Mouse (Mus musculus): ENCODE data around the gene Hspa4. TPM values are rescaled to one million over a fixed set of nuclear protein-coding genes. Genes with fewer than 3 reads are reported as not detected.
A peak's percentile ranks its signal among the peaks of the same experiment; 100 is the strongest.
"Not testable (repeated sequence)": the region's sequence is repeated elsewhere in the genome, so short reads cannot be mapped to it uniquely, and the experiment has no call there.

The Hspa4 gene
- total RNA-seq, 2 experiments from 2014 or later: 150 to 168 TPM

DNA sequence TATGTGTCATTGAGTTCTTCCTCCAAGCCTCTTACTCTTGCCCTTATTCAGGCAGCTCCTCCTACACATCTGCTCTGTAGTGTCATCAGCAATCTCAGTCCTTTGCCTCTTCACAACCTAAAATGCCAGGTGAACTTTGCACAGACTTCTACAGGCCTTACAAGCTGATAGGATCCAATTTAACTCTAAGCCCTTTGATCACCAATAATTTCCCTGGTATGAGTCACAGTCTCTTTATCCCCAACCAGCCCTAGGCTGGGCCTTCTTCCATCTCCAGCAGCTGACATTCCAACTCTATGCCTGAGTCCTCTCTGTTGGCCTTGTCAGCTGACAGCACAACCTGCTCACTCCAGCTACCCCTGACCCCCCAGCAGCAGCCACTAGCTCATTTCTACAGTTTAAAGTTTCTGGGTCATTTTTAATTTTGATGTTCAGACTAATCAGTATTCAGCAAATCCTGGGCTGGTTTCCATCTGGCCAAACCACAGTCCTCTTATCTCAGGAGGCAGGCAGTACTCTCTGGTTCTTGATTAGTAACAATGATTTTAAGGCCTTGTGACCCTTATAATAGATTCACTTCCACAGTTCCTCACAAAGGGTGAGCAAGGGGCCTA is 8.1 kb upstream of the Hspa4 start:
- DNase-seq (ENCODE audit: low spot score in 2 of 2): peak in 1 of 2 experiments; percentile 7

DNA sequence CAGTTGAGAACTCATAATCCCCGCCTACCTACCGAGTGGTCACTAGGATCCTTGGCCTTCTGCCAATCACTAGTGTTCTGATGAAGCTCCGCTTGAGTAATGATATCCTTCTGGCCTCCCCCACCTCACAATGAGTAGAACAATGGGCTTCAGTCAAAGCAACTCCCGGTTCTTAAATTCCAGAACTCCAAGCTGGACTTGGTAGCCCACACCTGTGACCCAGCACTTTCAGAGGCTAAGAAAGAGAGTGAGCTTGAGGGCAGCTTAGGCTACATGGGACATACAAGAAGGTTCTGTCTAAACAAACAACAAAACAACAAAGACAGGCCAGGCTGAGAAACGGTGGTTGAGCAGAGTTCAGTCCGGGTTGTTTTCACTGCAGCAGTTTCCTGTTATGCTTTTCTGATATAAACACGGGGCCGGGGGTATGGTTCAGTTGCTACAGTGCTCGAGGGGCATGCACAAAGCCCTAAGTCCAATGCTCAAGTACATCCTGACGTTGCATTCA is 7.4 kb upstream of the Hspa4 start:
- no peak for DNase-seq (ENCODE audit: low spot score in 2 of 2)

DNA sequence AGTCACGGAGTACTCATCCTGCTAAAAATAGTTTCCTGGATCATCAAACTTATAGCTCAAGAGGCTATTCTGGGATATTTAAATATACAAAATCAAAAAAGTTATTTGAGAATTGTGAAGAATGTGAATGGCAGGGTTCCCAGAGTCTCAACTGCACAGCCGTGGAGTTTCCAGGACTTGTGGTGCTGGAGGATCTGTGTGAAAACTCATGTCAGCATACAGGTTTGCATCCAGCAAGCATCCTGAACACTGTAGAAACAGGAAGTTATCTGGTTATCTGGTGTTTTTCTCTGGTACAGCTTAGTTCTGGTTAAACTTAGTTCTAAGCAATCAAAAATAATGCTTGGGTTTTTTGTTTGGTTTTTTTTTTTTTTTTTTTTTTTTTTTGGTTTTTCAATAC is 6.7 kb upstream of the Hspa4 start:
- DNase-seq (ENCODE audit: low spot score in 2 of 2): no peak

DNA sequence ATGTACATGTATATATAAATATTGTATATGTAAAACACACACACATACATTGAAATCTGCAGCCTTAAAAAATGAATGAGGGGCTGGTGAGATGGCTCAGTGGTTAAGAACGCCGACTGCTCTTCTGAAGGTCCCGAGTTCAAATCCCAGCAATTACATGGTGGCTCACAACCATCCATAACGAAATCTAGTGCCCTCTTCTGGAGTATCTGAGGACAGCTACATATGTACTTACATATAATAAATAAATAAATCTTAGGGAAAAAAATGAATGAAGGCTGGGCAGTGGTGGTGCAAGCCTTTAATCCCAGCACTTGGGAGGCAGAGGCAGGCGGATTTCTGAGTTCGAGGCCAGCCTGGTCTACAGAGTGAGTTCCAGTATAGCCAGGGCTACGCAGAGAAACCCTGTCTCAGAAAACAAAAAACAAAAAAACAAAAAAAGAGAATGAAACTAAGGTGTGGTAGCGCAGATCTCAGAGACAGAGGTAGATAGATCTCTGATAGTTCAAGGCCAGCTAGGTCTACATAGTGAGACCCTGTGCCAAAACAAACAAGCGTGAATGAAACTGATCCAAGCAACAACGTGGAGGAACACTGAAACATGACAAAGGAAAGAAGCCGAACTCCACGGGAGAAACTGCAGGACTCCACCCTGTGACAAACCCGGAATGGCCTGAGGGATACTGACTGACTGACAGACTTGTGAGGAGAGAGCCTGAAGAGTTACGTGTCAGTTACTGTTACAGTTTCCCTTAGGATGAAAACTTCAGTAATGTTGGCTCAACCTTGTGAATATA is 4.0 kb upstream of the Hspa4 start:
- DNase-seq (ENCODE audit: low spot score in 2 of 2): no peak

DNA sequence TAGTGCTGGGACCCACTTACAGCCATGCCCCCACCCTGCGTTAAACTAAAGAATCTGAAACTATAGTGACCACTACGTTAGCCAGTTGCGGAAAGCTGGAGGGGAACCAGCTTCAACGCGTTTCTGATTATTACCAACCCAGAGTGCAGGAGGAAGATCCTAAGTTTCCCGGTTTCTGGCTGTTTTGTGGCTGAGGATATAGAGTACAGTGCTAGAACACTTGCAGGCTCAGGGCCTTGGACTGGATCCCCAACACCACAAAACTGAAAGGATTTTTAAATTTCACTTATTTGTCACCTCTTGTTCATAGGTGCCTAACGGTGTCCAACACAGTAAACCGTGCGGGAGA is 884 bp upstream of the Hspa4 start:
- no peak for DNase-seq (ENCODE audit: low spot score in 2 of 2)

DNA sequence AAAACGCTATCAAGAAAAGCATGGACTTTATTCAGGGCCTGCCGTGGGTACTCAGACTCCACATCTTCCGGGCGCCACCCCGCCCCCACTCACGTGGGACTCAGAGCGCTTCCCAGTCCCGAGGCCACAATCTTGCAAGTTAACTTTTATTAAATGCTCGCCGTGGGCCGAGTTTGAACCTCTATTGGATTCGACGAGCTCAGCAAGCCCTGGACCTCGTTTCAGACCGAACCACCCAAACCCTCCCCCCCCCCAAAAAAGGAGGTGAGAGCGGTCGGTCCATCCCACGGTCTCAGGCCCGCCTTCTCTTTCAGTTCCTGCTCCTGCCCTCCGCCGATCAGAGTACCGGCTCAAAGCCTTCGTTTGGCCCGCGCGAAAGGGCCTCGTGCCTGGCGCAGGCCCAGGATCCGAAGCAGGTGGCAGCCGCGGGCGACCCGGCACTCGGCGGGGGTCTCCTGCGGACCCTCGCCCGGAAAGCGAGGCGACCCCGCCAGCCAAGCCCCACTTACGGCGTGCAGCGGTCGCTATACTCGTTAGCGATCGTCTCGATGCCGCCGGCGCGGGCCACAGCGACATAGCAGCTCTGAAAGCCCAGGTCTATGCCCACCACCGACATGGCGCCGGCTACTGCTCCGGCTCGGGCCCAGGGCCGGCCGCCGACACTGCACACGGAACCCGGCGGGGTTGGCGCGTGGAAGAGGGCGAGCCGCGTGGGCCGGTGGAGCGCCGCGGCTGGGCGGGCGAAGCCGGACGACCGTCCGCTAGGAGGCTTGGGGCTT is 517 bp downstream of the Hspa4 start:
- peak; percentile 29 to 43 for DNase-seq (ENCODE audit: low spot score in 2 of 2)

DNA sequence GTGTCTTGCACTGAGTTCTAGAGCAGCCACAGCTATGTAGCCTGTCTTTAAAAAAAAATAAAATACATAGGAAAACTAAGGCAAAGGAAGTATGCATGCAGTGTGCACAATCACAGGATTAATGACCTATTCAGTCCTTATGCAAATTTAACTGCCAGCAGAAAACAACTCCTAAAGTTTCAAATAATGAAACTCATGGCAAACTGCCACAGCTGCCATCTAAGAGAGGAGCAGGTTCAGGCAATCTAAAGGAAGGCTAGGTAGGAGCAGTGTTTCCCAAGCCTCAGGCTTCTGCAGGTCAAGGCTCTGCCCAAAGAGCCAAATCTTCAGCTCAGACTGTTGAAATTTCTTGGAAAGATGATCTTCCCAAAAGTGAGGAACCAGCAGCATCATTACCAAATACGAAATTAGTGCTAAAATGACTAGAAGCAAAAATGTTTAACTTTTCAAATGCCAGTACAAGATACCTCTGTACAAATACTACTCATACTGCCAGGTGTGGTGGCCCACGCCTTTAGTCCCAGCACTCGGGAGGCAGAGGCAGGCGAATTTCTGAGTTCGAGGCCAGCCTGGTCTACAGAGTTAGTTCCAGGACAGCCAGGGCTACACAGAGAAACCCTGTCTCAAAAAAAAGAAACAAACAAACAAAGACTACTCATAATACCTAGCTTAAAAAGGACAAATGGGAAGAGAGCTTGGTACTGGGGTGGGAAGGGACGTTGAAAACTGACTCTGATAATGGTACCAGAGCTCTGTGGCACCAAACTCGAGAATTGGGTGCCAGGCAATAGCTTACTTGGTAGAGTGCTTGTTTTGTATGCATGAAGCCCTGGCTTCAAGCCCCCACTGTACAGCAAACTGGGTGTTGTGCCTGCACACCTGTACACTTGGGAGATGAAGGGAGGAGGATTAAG is 2.1 kb downstream of the Hspa4 start:
- no peak for DNase-seq (ENCODE audit: low spot score in 2 of 2)

DNA sequence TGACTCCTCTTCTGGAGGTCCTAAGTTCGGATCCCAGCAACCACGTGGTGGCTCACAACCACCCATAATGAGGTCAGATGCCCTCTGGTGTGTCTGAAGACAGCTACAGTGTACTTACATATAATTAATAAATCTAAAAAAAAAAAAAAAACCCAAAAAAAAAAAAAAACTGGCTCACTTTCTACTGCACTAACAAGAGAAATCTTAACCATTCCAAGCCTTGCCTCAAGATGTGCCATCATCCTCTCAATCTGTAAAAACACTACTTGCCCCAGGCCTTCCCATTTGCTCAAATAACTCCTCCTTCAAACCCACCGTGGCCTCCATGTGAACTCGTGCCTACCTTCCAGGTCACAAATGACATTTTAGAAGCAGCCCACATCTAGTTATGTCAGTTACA is 3.4 kb downstream of the Hspa4 start:
- no peak for DNase-seq (ENCODE audit: low spot score in 2 of 2)

DNA sequence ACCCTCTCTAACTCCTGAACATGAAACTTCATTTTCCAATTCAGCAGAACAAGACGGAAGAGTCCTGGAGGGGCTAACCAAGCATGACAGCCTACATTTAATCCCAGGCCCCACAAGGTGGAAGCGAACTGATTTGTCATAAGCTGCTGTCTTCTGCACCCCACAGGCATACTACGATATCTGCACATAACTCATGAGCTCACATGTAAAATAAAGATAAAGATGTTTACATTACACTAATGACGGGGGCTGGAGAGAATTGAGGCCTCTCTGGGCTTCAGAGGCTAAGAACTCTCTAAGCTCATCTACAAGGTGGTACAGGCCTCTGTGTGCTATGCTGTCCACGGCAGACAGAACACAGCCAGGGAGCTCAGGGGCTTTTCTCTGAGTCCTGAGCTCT is 5.8 kb downstream of the Hspa4 start:
- no peak for DNase-seq (ENCODE audit: low spot score in 2 of 2)

DNA sequence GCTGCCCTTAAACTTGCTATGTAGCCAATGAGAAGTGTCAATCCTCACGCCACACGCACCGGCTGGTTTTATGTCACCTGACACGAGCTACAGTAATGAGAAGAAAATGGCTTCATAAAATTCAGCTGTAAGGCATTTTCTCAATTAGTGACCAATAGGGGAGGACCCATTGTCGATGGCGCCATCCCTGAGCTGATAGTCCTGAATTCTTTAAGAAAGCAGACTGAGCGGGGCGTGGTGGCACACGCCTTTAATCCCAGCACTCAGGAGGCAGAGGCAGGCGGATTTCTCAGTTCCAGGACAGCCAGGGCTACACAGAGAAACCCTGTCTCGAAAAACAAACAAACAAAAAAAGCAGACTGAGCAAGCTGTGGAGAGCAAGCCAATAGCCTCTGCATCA is 9.4 kb downstream of the Hspa4 start:
- DNase-seq (ENCODE audit: low spot score in 2 of 2): no peak

DNA sequence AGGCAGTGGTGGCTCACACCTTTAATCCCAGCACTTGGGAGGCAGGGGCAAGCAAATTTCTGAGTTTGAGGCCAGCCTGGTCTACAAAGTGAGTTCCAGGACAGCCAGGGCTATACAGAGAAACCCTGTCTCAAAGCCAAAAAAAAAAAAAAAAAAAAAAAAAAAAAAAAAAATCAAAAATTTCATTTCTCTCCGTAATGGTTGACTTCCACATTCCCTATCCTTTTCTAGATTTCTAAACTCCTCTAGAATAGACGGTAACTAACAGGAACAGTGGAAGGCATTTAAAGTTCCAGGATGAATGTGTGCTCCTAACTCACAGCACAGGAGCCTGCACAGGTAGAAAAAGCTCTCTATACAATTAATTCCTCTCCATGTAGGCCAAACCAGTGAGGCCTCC is 10.1 kb downstream of the Hspa4 start:
- DNase-seq (ENCODE audit: low spot score in 2 of 2): not testable (repeated sequence)

DNA sequence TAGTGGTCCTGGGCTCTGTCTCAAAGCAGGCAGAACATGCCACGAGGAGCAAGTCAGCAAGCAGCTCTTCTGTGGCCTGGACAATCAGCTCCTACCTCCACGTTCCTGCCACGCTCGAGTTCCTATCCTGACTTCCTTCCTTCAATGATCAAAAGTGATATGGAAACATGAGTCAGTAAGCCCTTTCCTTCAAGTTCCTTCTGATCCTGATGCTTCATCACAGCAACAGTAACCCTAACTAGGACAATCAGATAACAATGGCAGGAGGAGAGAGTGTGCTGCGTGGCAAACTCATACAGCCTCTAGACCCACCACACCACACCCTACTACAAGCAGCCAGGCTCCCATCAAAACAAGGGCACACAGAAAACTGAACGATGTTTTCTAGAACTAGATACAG is 14.4 kb downstream of the Hspa4 start:
- no peak for DNase-seq (ENCODE audit: low spot score in 2 of 2)

DNA sequence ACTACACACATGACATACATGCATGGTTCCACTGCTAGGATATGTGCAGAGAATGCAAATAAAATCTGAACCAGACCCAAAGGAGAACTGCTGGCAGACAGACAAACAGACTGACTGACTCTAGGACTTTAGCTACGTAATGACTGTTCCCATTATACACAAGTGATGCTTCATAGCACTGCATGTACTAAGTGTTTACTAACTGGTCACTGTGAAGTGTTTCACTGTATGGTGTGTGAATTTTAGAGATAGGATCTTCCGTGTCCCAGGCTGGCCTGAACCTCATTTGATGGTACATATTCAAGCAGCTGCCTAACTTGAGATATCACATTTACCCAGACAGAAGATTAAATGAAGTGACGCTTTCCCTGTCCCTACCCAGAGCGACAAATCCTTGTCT is 21.8 kb downstream of the Hspa4 start:
- no peak for DNase-seq (ENCODE audit: low spot score in 2 of 2)

DNA sequence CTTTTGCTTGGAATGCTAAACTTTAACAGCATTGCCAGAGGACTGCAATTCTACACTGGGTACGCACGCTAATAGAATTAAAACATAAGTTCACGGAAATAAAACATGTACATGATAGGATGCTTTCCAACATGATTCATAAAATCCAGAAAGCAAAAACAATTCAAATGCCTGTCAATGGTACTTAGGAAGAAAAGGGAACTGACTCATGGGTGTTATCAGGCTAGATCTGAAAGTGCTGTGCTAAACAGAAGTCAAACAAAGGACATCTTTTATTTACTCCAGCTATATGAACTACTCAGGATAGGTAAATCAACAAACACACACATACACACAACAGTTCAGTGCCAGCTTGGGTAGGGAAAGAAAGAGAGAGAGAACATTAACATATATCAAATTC is 24.9 kb downstream of the Hspa4 start:
- no peak for DNase-seq (ENCODE audit: low spot score in 2 of 2)

DNA sequence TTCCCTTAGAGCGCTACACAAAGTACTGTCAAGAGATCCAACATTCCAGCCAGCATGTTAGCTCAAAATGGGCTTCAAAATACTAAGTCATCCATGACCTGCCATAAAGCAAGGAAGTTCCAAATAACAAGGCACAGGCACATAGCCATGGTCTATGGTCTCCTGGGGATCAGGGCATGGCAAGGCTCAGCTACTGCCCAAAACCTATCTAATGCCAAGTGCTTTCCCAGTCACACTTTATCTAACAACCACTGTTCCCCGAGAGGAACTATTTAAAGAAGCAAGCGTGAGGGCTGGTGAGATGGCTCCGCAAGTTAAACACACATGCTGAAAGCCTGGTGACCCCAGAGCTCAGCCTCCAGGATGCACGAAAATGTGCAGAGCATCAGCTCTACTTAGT is 26.9 kb downstream of the Hspa4 start:
- DNase-seq (ENCODE audit: low spot score in 2 of 2): no peak

DNA sequence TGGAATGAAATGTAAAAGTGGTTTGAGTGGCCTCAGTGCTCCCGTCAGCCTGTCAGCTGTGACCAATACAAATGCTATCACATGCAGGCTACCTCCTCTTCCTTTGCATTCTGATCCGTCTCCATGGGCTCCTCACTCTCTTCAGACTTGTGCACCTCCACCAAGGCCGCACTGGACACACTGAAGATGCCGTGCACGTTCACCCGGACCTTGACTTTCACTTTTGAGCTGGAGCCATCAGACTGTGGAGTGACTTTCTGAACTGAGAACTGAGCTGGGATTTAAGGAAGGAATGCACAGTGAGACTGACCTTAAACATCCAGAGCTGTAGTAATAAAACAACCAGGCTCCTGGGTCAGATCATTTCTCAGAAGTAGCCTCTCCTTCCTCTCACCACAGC is 30.7 kb downstream of the Hspa4 start:
- no peak for DNase-seq (ENCODE audit: low spot score in 2 of 2)

DNA sequence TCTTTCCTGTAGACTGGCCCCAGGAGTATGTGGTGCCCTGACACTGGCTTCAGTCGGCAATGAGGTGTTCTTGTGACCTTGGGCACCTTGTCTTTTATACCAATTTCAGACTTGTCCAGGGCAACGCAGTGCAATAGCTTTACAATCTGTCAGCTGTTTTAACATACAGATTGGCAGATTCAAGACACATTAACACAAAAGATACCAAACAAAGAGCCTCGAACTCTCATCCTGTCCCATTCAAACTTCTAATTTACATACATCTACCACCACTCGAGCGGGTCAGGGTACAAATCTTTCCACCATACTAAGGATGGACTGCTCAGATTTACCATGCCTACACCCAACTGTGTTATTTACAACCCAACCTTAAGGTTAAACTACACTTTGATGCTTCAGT is 39.7 kb downstream of the Hspa4 start:
- no peak for DNase-seq (ENCODE audit: low spot score in 2 of 2)

DNA sequence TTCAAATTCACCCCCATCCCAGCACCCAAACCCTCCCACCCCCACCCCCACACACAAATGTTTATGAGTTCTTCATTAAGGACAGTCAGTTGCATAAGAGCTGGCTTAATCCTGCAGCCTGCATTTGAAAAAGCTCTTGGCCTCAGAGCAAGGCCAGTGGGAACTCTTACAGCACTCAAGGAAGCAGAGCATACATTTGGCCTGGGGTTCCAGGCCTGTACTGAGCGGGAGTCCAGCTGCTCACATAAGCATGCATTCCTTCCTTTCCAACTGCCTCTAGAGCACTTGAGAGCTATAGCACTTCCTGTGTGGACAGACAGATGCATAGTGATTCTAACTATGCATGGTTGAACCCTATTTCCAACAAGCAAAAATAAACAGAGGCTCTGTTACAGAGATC is 40.2 kb downstream of the Hspa4 start:
- no peak for DNase-seq (ENCODE audit: low spot score in 2 of 2)

DNA sequence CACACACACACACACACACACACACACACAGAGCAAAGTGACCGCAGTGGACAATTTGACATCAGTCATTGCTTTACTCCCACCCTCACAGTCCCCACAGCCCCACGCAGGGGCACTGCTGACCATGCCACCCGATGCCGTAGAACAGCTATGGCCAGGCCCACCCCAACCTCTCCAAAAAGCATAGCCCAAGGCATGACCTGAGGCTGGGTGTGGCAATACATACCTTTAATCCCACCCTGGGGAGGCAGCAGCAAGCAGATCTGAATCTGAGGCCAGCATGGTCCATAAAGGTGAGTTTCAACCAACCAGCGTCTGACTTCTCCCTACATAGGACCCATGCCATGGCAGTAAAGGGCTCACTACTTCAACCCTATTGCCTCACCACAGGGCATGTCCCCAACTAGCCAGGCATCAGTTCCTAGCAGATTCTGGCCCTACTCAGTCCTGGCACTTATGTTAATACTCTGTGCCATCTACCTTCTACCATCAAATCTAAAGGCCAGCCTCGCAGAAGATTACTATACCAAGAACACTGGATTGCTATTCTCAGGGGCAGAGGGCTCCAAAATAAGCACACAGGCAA is 41.1 kb downstream of the Hspa4 start:
- DNase-seq (ENCODE audit: low spot score in 2 of 2): no peak

DNA sequence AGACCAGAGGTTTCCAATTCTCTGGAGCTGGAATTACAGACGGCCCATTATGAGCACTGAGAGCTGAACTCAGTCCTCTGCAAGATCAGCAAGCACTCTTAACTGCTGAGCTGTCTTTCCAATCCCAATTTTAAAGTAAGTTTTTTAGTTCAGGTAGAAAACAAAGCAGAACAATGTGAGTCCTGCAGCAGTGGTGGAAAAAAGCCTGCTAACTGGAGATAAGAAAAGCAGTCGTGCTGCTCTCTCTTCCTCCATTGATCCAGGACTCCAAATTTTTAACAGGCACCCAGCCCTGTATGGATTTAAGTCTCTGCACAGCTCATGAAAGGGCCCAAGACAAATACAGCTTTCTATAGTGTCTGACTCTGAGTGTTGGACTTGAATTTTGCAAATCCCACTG is 43.3 kb downstream of the Hspa4 start:
- DNase-seq (ENCODE audit: low spot score in 2 of 2): no peak

DNA sequence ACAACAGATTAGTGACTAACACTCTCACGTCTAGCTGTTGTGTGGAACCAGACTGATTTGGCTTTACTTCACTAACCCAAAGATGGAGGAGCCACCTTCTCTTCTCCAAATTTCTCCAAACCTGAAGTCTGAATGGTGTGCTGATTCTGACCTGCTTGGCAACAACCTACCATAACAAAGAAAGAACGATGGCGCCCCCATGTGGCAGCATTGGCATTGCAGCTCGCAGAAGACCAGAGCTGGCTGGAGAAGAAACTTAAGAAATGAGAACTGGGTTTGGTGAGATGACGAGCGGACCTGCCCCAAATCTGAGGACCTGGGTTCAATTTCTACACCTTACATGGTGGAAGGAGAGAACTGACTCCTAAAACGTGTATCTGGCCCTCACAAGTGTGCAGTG is 45.3 kb downstream of the Hspa4 start:
- DNase-seq (ENCODE audit: low spot score in 2 of 2): peak; percentile 63 to 72

Data from adrenal gland, postnatal 4 days (tissue).